Mouse (Mus musculus): ENCODE measurements at regions not wholly inside any gene's neighbourhood (a gene's known extent, or its start where the extent isn't known, plus 50 kb on each side); places are given as distances from the start of the nearest gene placed in this dataset.
"Not testable (repeated sequence)": the region's sequence is repeated elsewhere in the genome, so short reads cannot be mapped to it uniquely, and the experiment has no call there.

GRCm38 (mm10) chrX:103250961-103251360 lies 64.5 kb upstream of the Nap1l2 start:
- DNase-seq = no peak

- not testable (repeated sequence) for DNase-seq
Observed at GRCm38 (mm10) chrX:103251478-103251877, 65.0 kb upstream of the Nap1l2 start.

- not testable (repeated sequence) for DNase-seq
Observed at GRCm38 (mm10) chrX:103252056-103252850, 65.8 kb upstream of the Nap1l2 start.

GRCm38 (mm10) chrX:103252881-103253280 lies 66.4 kb upstream of the Nap1l2 start:
- DNase-seq = no peak

- no peak for DNase-seq
Observed at GRCm38 (mm10) chrX:103254867-103255266, 66.3 kb upstream of the Cdx4 start.

- DNase-seq = peak; percentile 8 to 63
Observed at GRCm38 (mm10) chrX:103259882-103260281, 61.3 kb upstream of the Cdx4 start.

Measured in heart, adult 18-20 months (tissue).